Mouse (Mus musculus) thymus, adult 2 months (tissue): ENCODE data around the gene Il9r. TPM values are rescaled to one million over a fixed set of nuclear protein-coding genes. Genes with fewer than 3 reads are reported as not detected.

Experiments used
- DNase-seq: peaks from one replicate; pipeline ENCODE4 v3.0.0; 2021
- H3K27ac ChIP-seq: fragments of 200-500 bp; 2 replicates; pipeline ENCODE4 v1.5.1; 2012; ENCODE audit warnings: low read length, control low read depth; ENCODE audit not compliant: control insufficient read depth, insufficient read depth
- H3K27me3 ChIP-seq: fragments of 200-500 bp; 2 replicates; pipeline ENCODE4 v1.6.1; 2012; ENCODE audit warnings: mild to moderate bottlenecking, low read length, moderate library complexity, mixed read lengths; ENCODE audit not compliant: control insufficient read depth, insufficient read depth
- H3K36me3 ChIP-seq: fragments of 200-500 bp; 2 replicates; pipeline ENCODE4 v1.6.1; 2012; ENCODE audit warnings: mild to moderate bottlenecking, low read length, moderate library complexity; ENCODE audit not compliant: control insufficient read depth, insufficient read depth
- H3K4me1 ChIP-seq: fragments of 200-500 bp; replicated peaks from 2 replicates; pipeline ENCODE4 v1.6.1; 2012; ENCODE audit warnings: low read length; ENCODE audit not compliant: control insufficient read depth, insufficient read depth
- H3K4me3 ChIP-seq: fragments of 200-500 bp; 2 replicates; pipeline ENCODE4 v1.5.1; 2012; ENCODE audit warnings: mild to moderate bottlenecking, low read length, control low read depth, moderate library complexity; ENCODE audit not compliant: control insufficient read depth, insufficient read depth
- CTCF ChIP-seq: fragments of 200-500 bp; IDR thresholded peaks from 2 replicates; pipeline ENCODE4 v1.5.1; 2012; ENCODE audit warnings: mild to moderate bottlenecking, control low read depth, low read length, moderate library complexity, borderline replicate concordance; ENCODE audit not compliant: control insufficient read depth, poor library complexity, insufficient read depth; ENCODE audit errors: extremely low read depth
- POLR2A ChIP-seq: fragments of 200-500 bp; IDR thresholded peaks from 2 replicates; pipeline ENCODE4 v1.6.1; 2012; ENCODE audit warnings: mild to moderate bottlenecking, low read length, control low read depth, moderate library complexity; ENCODE audit not compliant: control insufficient read depth, poor library complexity, insufficient read depth; ENCODE audit errors: extremely low read depth
- WGBS: fragments of 180-500 bp; shearing (Covaris S2); methylation state at CpG from one replicate; pipeline ENCODE4 v1.1.7; 2018; 5-methylcytosine and 5-hydroxymethylcytosine counted together
- polyA plus RNA-seq: library from polyadenylated mRNA; depleted of rRNA; stranded (reverse); fragments of >200 nt; gene quantifications from 2 replicates; pipeline ENCODE4 v1.2.3, GENCODE M21; 2012

Gene Il9r
- polyA plus RNA-seq, 1 experiment, result 16.4 TPM

DNA sequence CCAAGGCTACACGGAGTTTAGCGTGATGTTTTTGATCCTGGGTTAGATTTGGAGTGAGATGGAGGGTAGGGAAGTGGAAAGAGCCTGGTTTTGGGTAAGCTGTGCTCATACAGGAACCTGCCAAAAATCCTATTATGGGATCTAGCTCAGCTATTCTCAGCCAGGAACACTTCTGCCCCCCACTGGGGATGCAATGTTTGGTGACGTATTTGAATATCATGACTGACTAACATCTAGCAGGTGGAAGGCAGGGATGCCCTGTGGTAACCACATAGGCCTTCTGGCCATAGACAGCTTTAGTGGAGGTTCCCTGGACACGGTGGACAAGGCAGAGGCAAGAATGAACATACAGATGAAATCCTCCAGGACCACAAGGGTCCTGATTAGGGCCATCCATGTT is 30.1 kb upstream of the Il9r start:
- H3K4me3 ChIP-seq, result no peak overlapping the region
- 93% methylated on average over 4 of the region's 4 CpGs for WGBS
- H3K36me3 ChIP-seq, result peaks cover 22% of the 10 kb centered on the region; the same call in 1 of the 2 replicates
- TF ChIP-seq POLR2A (no peak), CTCF (no peak)
- H3K27me3 ChIP-seq, result no peaks in the 10 kb centered on the region
- peaks cover 14% of the 10 kb centered on the region for H3K4me1 ChIP-seq
- H3K27ac ChIP-seq, result no peak overlapping the region
- DNase-seq, result no peak

- peaks cover 3% of the 10 kb centered on the region; the same call in 1 of the 2 replicates for H3K27me3 ChIP-seq
- WGBS, result 97% methylated on average over 3 of the region's 3 CpGs
- no peak for TF ChIP-seq POLR2A
- TF ChIP-seq CTCF, result no peak
- no peak overlapping the region for H3K4me3 ChIP-seq
- no peak overlapping the region for H3K27ac ChIP-seq
- DNase-seq, result no peak
- H3K36me3 ChIP-seq, result peaks cover 14% of the 10 kb centered on the region; the same call in 1 of the 2 replicates
- peaks cover 21% of the 10 kb centered on the region for H3K4me1 ChIP-seq
Measured at GRCm38 (mm10) chr11:32228292-32228845, 28.3 kb upstream of the Il9r start.

DNA sequence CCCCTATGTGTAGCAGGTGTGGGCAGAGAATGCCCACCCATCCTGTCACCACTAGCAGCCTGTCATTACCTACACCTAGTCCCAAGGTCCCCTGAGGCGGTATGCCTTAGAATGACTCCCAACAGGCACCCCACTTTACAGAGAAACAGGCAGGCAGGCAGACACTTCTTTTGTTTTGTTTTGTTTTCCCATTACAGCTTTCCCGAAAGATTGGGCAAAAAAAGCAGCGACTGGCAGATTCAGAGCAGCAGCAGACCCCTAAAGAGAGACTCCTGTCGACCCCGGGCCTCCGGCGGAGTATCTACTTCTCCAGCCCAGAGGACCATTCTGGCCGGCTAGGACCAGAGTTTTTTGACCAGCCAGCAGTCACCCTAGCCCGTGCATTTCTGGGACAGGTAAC is 27.5 kb upstream of the Il9r start:
- DNase-seq, result no peak
- H3K4me3 ChIP-seq, result no peak overlapping the region
- peaks cover 14% of the 10 kb centered on the region; the same call in 1 of the 2 replicates for H3K36me3 ChIP-seq
- H3K27me3 ChIP-seq, result peaks cover 11% of the 10 kb centered on the region; the same call in 1 of the 2 replicates
- TF ChIP-seq POLR2A, result no peak
- TF ChIP-seq CTCF, result no peak
- H3K27ac ChIP-seq, result no peak overlapping the region
- peaks cover 21% of the 10 kb centered on the region for H3K4me1 ChIP-seq
- 97% methylated on average over 9 of the region's 9 CpGs for WGBS

- Histone ChIP-seq H3K27ac (no peak overlapping the region), H3K36me3 (peaks cover 9% of the 10 kb centered on the region; the same call in 1 of the 2 replicates), H3K4me3 (peak overlapping the region; percentile 72), H3K27me3 (peaks cover 11% of the 10 kb centered on the region; the same call in 1 of the 2 replicates), H3K4me1 (peaks cover 26% of the 10 kb centered on the region)
- 33% methylated on average over 1 of the region's 1 CpGs for WGBS
- TF ChIP-seq CTCF, result no peak
- TF ChIP-seq POLR2A, result no peak
- no peak for DNase-seq
Measured at GRCm38 (mm10) chr11:32227041-32227440, 27.0 kb upstream of the Il9r start.

DNA sequence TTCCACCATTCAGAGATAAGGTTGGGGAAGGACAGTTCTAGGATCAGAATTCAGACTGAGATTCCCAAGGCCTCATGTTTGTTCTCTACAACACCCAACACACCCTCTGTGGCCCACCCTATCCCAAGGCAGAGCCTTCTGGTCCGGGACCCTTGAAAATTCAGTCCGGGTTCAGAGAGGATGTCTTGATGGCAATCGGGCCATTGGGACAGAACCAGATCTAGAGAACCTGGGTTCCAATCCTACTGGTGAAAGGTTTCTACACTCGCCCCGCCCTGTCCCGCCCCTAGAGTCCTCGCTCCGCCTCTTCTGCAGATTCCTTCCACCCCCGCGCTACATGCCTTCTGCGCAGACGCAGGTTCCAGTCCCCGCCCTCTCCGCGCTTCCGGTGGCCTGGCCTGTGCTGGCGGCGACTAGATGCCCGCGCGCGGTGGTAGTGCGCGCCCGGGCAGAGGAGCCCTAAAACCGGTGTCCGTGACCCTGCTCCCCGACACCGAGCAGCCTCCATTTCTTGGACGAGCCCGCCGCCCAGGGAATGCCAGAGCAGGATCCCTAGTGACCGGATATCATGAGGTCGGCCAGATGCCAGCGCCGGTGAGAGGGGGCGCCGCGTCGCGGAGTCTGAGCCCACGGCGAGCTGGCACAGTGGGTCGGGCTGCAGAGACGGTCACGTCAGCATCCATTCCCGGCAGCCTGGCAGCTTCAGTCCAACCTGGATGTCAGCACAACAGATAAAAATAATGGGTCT is 26.2 kb upstream of the Il9r start, which contains the start of gene Mpg:
Gene Mpg (plus strand): TSS at position 382 of the 748 bp plus-strand sequence.
- Histone ChIP-seq H3K27ac (no peak within 1 kb of the TSS), H3K4me3 (peak within 1 kb of the TSS; percentile 72), H3K36me3 (peaks cover 3% of the 10 kb centered on the region; the same call in 1 of the 2 replicates), H3K4me1 (peaks cover 33% of the 10 kb centered on the region), H3K27me3 (peaks cover 18% of the 10 kb centered on the region; the same call in 1 of the 2 replicates)
- TF ChIP-seq CTCF, result peak; percentile 25; the same call in 1 of the 2 replicates
- TF ChIP-seq POLR2A, result peak; percentile 99
- 5% methylated on average over 47 of the region's 47 CpGs for WGBS
- peak; percentile 90 for DNase-seq

GRCm38 (mm10) chr11:32225222-32226104 is 25.4 kb upstream of the Il9r start:
- DNase-seq, result peak; percentile 16
- Histone ChIP-seq H3K4me1 (peaks cover 34% of the 10 kb centered on the region), H3K4me3 (no peak overlapping the region), H3K27ac (no peak overlapping the region), H3K36me3 (peaks cover 3% of the 10 kb centered on the region; the same call in 1 of the 2 replicates), H3K27me3 (peaks cover 25% of the 10 kb centered on the region)
- TF ChIP-seq POLR2A, result no peak
- no peak for TF ChIP-seq CTCF
- WGBS, result 57% methylated on average over 7 of the region's 7 CpGs
